Mouse (Mus musculus) CH12.LX (cell line): ENCODE results near the gene Olfr975. TPM values are rescaled to one million over a fixed set of nuclear protein-coding genes. Genes with fewer than 3 reads are reported as not detected.

Experiments
- DNase-seq: peaks from one replicate; pipeline ENCODE4 v3.0.0-alpha.2; 2013; ENCODE audit errors: extremely low read depth
- H3K27ac ChIP-seq: 2 replicates; pipeline ENCODE4 v1.5.1; 2012; ENCODE audit warnings: low read depth, mild to moderate bottlenecking, control low read depth, moderate library complexity; ENCODE audit not compliant: insufficient read depth
- H3K27me3 ChIP-seq: replicated peaks from 2 replicates; pipeline ENCODE3; 2012; ENCODE audit warnings: inconsistent platforms
- H3K36me3 ChIP-seq, 2 experiments: replicated peaks in 1 of 2; 2 replicates each; pipeline versions ENCODE3 to v1.6.1; 2012; ENCODE audit warnings: inconsistent platforms in 1 of 2, low read length in 1 of 2, mild to moderate bottlenecking in 1 of 2, mixed read lengths in 1 of 2, moderate library complexity in 1 of 2; ENCODE audit not compliant: control insufficient read depth in 1 of 2, insufficient read depth in 1 of 2
- H3K4me1 ChIP-seq, 2 experiments: 2 replicates each; pipeline ENCODE4 v1.6.1; 2012; ENCODE audit warnings: inconsistent platforms in 1 of 2, moderate library complexity in 1 of 2; ENCODE audit not compliant: insufficient read depth in 2 of 2, control insufficient read depth in 1 of 2
- H3K4me2 ChIP-seq: 2 replicates; pipeline ENCODE4 v1.6.1; 2012; ENCODE audit warnings: low read depth, mild to moderate bottlenecking, control low read depth; ENCODE audit not compliant: poor library complexity, insufficient read depth, severe bottlenecking
- H3K4me3 ChIP-seq, 3 experiments: fragments of 150-350 bp in 1 of 3; sonication (generic) in 1 of 3; replicated peaks in 1 of 3; 2 replicates each; pipeline versions ENCODE3 to v1.5.1; 2011 to 2012; ENCODE audit warnings: low read depth in 2 of 3, low read length in 2 of 3, mild to moderate bottlenecking in 2 of 3, moderate library complexity in 2 of 3, control low read depth in 1 of 3, improper control_type of control experiment in 1 of 3, inconsistent platforms in 1 of 3, mixed read lengths in 1 of 3; ENCODE audit not compliant: poor library complexity in 1 of 3
- H3K79me2 ChIP-seq: replicated peaks from 2 replicates; pipeline ENCODE4 v1.6.1; 2012; ENCODE audit warnings: mild to moderate bottlenecking, moderate library complexity; ENCODE audit not compliant: control insufficient read depth, poor library complexity, insufficient read depth, severe bottlenecking; ENCODE audit errors: extremely low read depth
- H3K9ac ChIP-seq: 2 replicates; pipeline ENCODE4 v1.6.1; 2012; ENCODE audit warnings: low read depth, mild to moderate bottlenecking, control low read depth, moderate library complexity; ENCODE audit not compliant: insufficient read depth
- H3K9me3 ChIP-seq: replicated peaks from 2 replicates; pipeline ENCODE3; 2012; ENCODE audit warnings: low read length, inconsistent platforms, mixed read lengths
- CHD1 ChIP-seq: IDR thresholded peaks from 2 replicates; pipeline ENCODE4 v1.6.1; 2012; ENCODE audit warnings: low read depth, low read length, improper control_type of control experiment, inconsistent platforms
- CTCF ChIP-seq, 2 experiments: IDR thresholded peaks in 1 of 2; conservative IDR thresholded peaks in 1 of 2; 2 replicates each; pipeline ENCODE4 v1.5.1; 2011 to 2012; ENCODE audit warnings: low read depth in 2 of 2, low read length in 2 of 2, improper control_type of control experiment in 1 of 2, inconsistent platforms in 1 of 2, mild to moderate bottlenecking in 1 of 2, moderate library complexity in 1 of 2
- EP300 ChIP-seq: IDR thresholded peaks from 2 replicates; pipeline ENCODE4 v1.6.1; 2011; ENCODE audit warnings: low read length, improper control_type of control experiment
- ETS1 ChIP-seq: conservative IDR thresholded peaks from 2 replicates; pipeline ENCODE4 v1.6.1; 2012; ENCODE audit warnings: low read depth, mild to moderate bottlenecking, inconsistent platforms, low read length, improper control_type of control experiment, moderate library complexity
- HCFC1 ChIP-seq: IDR thresholded peaks from 2 replicates; pipeline ENCODE4 v1.6.1; 2012; ENCODE audit warnings: low read depth, mild to moderate bottlenecking, inconsistent platforms, low read length, improper control_type of control experiment
- IRF4 ChIP-seq: IDR thresholded peaks from 2 replicates; pipeline ENCODE4 v1.6.1; 2014; ENCODE audit warnings: low read depth, mild to moderate bottlenecking, inconsistent platforms, low read length, improper control_type of control experiment
- JUN ChIP-seq: IDR thresholded peaks from 2 replicates; pipeline ENCODE4 v1.6.1; 2011; ENCODE audit warnings: low read depth, mild to moderate bottlenecking, low read length, improper control_type of control experiment, moderate library complexity; ENCODE audit not compliant: insufficient read depth
- KAT2A ChIP-seq: IDR thresholded peaks from 2 replicates; pipeline ENCODE4 v1.6.1; 2012; ENCODE audit warnings: low read length, improper control_type of control experiment, inconsistent platforms; ENCODE audit not compliant: insufficient replicate concordance
- MYC ChIP-seq: IDR thresholded peaks from 2 replicates; pipeline ENCODE4 v1.6.1; 2011; ENCODE audit warnings: low read depth, mild to moderate bottlenecking, improper control_type of control experiment, low read length
- NELFE ChIP-seq: IDR thresholded peaks from 2 replicates; pipeline ENCODE4 v1.6.1; 2011; ENCODE audit warnings: low read depth, low read length, improper control_type of control experiment
- PAX5 ChIP-seq: IDR thresholded peaks from 2 replicates; pipeline ENCODE4 v1.6.1; 2012; ENCODE audit warnings: low read length, inconsistent platforms, mixed read lengths
- POLR2AphosphoS2 ChIP-seq: IDR thresholded peaks from 2 replicates; pipeline ENCODE4 v1.6.1; 2011; ENCODE audit warnings: low read depth, low read length, improper control_type of control experiment
- RCOR1 ChIP-seq: conservative IDR thresholded peaks from 2 replicates; pipeline ENCODE4 v1.6.1; 2012; ENCODE audit warnings: low read depth, mild to moderate bottlenecking, inconsistent platforms, low read length, improper control_type of control experiment
- SMC3 ChIP-seq: IDR thresholded peaks from 2 replicates; pipeline ENCODE4 v1.6.1; 2011; ENCODE audit warnings: low read depth, low read length, improper control_type of control experiment
- TBP ChIP-seq: conservative IDR thresholded peaks from 2 replicates; pipeline ENCODE4 v1.6.1; 2011; ENCODE audit warnings: low read depth, low read length, improper control_type of control experiment
- TCF12 ChIP-seq: IDR thresholded peaks from 2 replicates; pipeline ENCODE4 v1.6.1; 2014; ENCODE audit warnings: low read depth, mild to moderate bottlenecking, inconsistent platforms, low read length, improper control_type of control experiment
- USF1 ChIP-seq: IDR thresholded peaks from 2 replicates; pipeline ENCODE4 v1.6.1; 2014; ENCODE audit warnings: low read depth, mild to moderate bottlenecking, inconsistent platforms, low read length, improper control_type of control experiment
- ZC3H11A ChIP-seq: IDR thresholded peaks from 2 replicates; pipeline ENCODE4 v1.6.1; 2012; ENCODE audit warnings: low read depth, mild to moderate bottlenecking, inconsistent platforms, low read length, improper control_type of control experiment
- ZKSCAN1 ChIP-seq: IDR thresholded peaks from 2 replicates; pipeline ENCODE4 v1.6.1; 2012; ENCODE audit warnings: low read depth, inconsistent platforms, low read length, improper control_type of control experiment, borderline replicate concordance
- ZNF384 ChIP-seq: IDR thresholded peaks from 2 replicates; pipeline ENCODE4 v1.6.1; 2012; ENCODE audit warnings: low read depth, low read length, improper control_type of control experiment, inconsistent platforms
- dilution Hi-C: fragments of 300-500 bp; cut with MboI; formaldehyde crosslinking; loops from 2 replicates; pipeline ENCODE4 v1.14.3; 2020; ENCODE audit warnings: low sequenced_read_pairs; ENCODE audit not compliant: extremely low pct_unique_long_range_greater_than_20kb, extremely low pct_ligation_motif_present
- in situ Hi-C: fragments of 300-500 bp; cut with MboI; formaldehyde crosslinking; loops from 3 replicates; pipeline ENCODE4 v1.14.3; 2019; ENCODE audit warnings: low sequenced_read_pairs, low pct_ligation_motif_present, low pct_unique_long_range_greater_than_20kb, mixed read lengths
- polyA plus RNA-seq: library from polyadenylated mRNA; unstranded; fragments of >175 nt; gene quantifications from 2 replicates; pipeline ENCODE4 v1.2.1, GENCODE M21; 2012; ENCODE audit warnings: low read depth; ENCODE audit not compliant: insufficient read length
- total RNA-seq, 2 experiments: library from RNA; depleted of rRNA; stranded (reverse); fragments of 300-350 nt in 1 of 2; fragments of >200 nt in 1 of 2; gene quantifications; 2 replicates each; pipeline ENCODE4 v1.2.3; 2012 to 2014

Olfr975 gene
- total and polyA plus RNA-seq, 3 experiments: not detected

GRCm38 (mm10) chr9:39905106-39905505 is 46.7 kb downstream of the Olfr975 start:
- Histone ChIP-seq H3K4me3 (no peak overlapping the region), H3K4me2 (no peak overlapping the region), H3K27me3 (no peaks in the 10 kb centered on the region), H3K36me3 (no peaks in the 10 kb centered on the region), H3K9me3 (no peaks in the 10 kb centered on the region), H3K4me1 (peaks cover 0 to 16% of the 10 kb centered on the region in 2 experiments; a peak in 2 of 4 replicates), H3K9ac (no peak overlapping the region)
- in situ Hi-C loops: no loop called here
- TF ChIP-seq TCF12: no peak
- no peak for TF ChIP-seq CHD1
- TF ChIP-seq MYC: no peak
- TF ChIP-seq PAX5: no peak
- TF ChIP-seq KAT2A: no peak
- no peak for TF ChIP-seq ZNF384
- no peak for TF ChIP-seq ZC3H11A
- no peak for TF ChIP-seq TBP
- no peak for TF ChIP-seq SMC3
- no peak for TF ChIP-seq POLR2AphosphoS2
- no peak for TF ChIP-seq ETS1
- TF ChIP-seq CTCF (conservative IDR thresholded peaks at IDR 0.05 in 1 of 2, IDR thresholded peaks at IDR 0.05 in 1 of 2; ENCODE audit: low read depth in 2 of 2, low read length in 2 of 2): no peak
- TF ChIP-seq USF1: no peak
- no peak for TF ChIP-seq EP300
- no peak for TF ChIP-seq HCFC1
- TF ChIP-seq NELFE: no peak
- TF ChIP-seq RCOR1: no peak
- no peak for TF ChIP-seq ZKSCAN1
- TF ChIP-seq JUN: no peak
- TF ChIP-seq IRF4: no peak
- TF ChIP-seq, all 38 proteins: peak for 0
- Histone ChIP-seq H3K27ac (no peak overlapping the region), H3K79me2 (no peaks in the 10 kb centered on the region)
- dilution Hi-C loops: no loop called here
- DNase-seq: peak; percentile 51

Other genes with a start within 250 kb of the Olfr975 start
Only the 20 nearest of the 23 such genes appear.
- gene Olfr150, start 221.1 kb downstream of the Olfr975 start, total RNA-seq (2012; rRNA removed): not detected in 2 replicates
- gene Olfr150, start 221.1 kb downstream of the Olfr975 start, total RNA-seq (2014; rRNA removed): not detected in 2 replicates
- gene Olfr150, start 221.1 kb downstream of the Olfr975 start, polyA plus RNA-seq: not detected in 2 replicates
- not detected in 2 replicates for gene Olfr967, start 205.8 kb downstream of the Olfr975 start, total RNA-seq (2012; rRNA removed)
- gene Olfr967, start 205.8 kb downstream of the Olfr975 start, total RNA-seq (2014; rRNA removed): not detected in 2 replicates
- not detected in 2 replicates for gene Olfr967, start 205.8 kb downstream of the Olfr975 start, polyA plus RNA-seq
- gene Olfr968, start 168.8 kb downstream of the Olfr975 start, total RNA-seq (2012; rRNA removed): not detected in 2 replicates
- gene Olfr968, start 168.8 kb downstream of the Olfr975 start, total RNA-seq (2014; rRNA removed): not detected in 2 replicates
- not detected in 2 replicates for gene Olfr968, start 168.8 kb downstream of the Olfr975 start, polyA plus RNA-seq
- not detected in 2 replicates for gene Olfr969, start 161.1 kb downstream of the Olfr975 start, total RNA-seq (2012; rRNA removed)
- not detected in 2 replicates for gene Olfr969, start 161.1 kb downstream of the Olfr975 start, total RNA-seq (2014; rRNA removed)
- not detected in 2 replicates for gene Olfr969, start 161.1 kb downstream of the Olfr975 start, polyA plus RNA-seq
- not detected in 2 replicates for gene Olfr970, start 143.2 kb downstream of the Olfr975 start, total RNA-seq (2012; rRNA removed)
- not detected in 2 replicates for gene Olfr970, start 143.2 kb downstream of the Olfr975 start, total RNA-seq (2014; rRNA removed)
- not detected in 2 replicates for gene Olfr970, start 143.2 kb downstream of the Olfr975 start, polyA plus RNA-seq
- gene Olfr971, start 115.2 kb downstream of the Olfr975 start, total RNA-seq (2012; rRNA removed): not detected in 2 replicates
- gene Olfr971, start 115.2 kb downstream of the Olfr975 start, total RNA-seq (2014; rRNA removed): not detected in 2 replicates
- gene Olfr971, start 115.2 kb downstream of the Olfr975 start, polyA plus RNA-seq: not detected in 2 replicates
- gene Olfr972, start 85.6 kb downstream of the Olfr975 start, total RNA-seq (2012; rRNA removed): not detected in 2 replicates
- not detected in 2 replicates for gene Olfr972, start 85.6 kb downstream of the Olfr975 start, total RNA-seq (2014; rRNA removed)
- gene Olfr972, start 85.6 kb downstream of the Olfr975 start, polyA plus RNA-seq: not detected in 2 replicates
- gene Olfr229, start 44.7 kb downstream of the Olfr975 start, total RNA-seq (2012; rRNA removed): not detected in 2 replicates
- gene Olfr229, start 44.7 kb downstream of the Olfr975 start, total RNA-seq (2014; rRNA removed): not detected in 2 replicates
- not detected in 2 replicates for gene Olfr229, start 44.7 kb downstream of the Olfr975 start, polyA plus RNA-seq
- gene Olfr974, start 14.5 kb downstream of the Olfr975 start, total RNA-seq (2012; rRNA removed): not detected in 2 replicates
- gene Olfr974, start 14.5 kb downstream of the Olfr975 start, total RNA-seq (2014; rRNA removed): not detected in 2 replicates
- gene Olfr974, start 14.5 kb downstream of the Olfr975 start, polyA plus RNA-seq: not detected in 2 replicates
- gene Olfr976, start 9.1 kb upstream of the Olfr975 start, total RNA-seq (2012; rRNA removed): not detected in 2 replicates
- gene Olfr976, start 9.1 kb upstream of the Olfr975 start, total RNA-seq (2014; rRNA removed): not detected in 2 replicates
- not detected in 2 replicates for gene Olfr976, start 9.1 kb upstream of the Olfr975 start, polyA plus RNA-seq
- not detected in 2 replicates for gene Olfr978, start 40.1 kb upstream of the Olfr975 start, total RNA-seq (2012; rRNA removed)
- gene Olfr978, start 40.1 kb upstream of the Olfr975 start, total RNA-seq (2014; rRNA removed): not detected in 2 replicates
- not detected in 2 replicates for gene Olfr978, start 40.1 kb upstream of the Olfr975 start, polyA plus RNA-seq
- not detected in 2 replicates for gene Olfr979, start 51.4 kb upstream of the Olfr975 start, total RNA-seq (2012; rRNA removed)
- gene Olfr979, start 51.4 kb upstream of the Olfr975 start, total RNA-seq (2014; rRNA removed): not detected in 2 replicates
- not detected in 2 replicates for gene Olfr979, start 51.4 kb upstream of the Olfr975 start, polyA plus RNA-seq
- gene Olfr980, start 57.5 kb upstream of the Olfr975 start, total RNA-seq (2012; rRNA removed): not detected in 2 replicates
- not detected in 2 replicates for gene Olfr980, start 57.5 kb upstream of the Olfr975 start, total RNA-seq (2014; rRNA removed)
- not detected in 2 replicates for gene Olfr980, start 57.5 kb upstream of the Olfr975 start, polyA plus RNA-seq
- gene Olfr981, start 69.4 kb upstream of the Olfr975 start, total RNA-seq (2012; rRNA removed): not detected in 2 replicates
- not detected in 2 replicates for gene Olfr981, start 69.4 kb upstream of the Olfr975 start, total RNA-seq (2014; rRNA removed)
- gene Olfr981, start 69.4 kb upstream of the Olfr975 start, polyA plus RNA-seq: not detected in 2 replicates
- gene Olfr982, start 121.8 kb upstream of the Olfr975 start, total RNA-seq (2012; rRNA removed): not detected in 2 replicates
- gene Olfr982, start 121.8 kb upstream of the Olfr975 start, total RNA-seq (2014; rRNA removed): not detected in 2 replicates
- 0.09 TPM in 1 of 2 replicates, not detected in the other for gene Olfr982, start 121.8 kb upstream of the Olfr975 start, polyA plus RNA-seq
- gene Olfr983, start 141.5 kb upstream of the Olfr975 start, total RNA-seq (2012; rRNA removed): not detected in 2 replicates
- gene Olfr983, start 141.5 kb upstream of the Olfr975 start, total RNA-seq (2014; rRNA removed): not detected in 2 replicates
- gene Olfr983, start 141.5 kb upstream of the Olfr975 start, polyA plus RNA-seq: not detected in 2 replicates
- not detected in 2 replicates for gene Olfr984, start 162.2 kb upstream of the Olfr975 start, total RNA-seq (2012; rRNA removed)
- not detected in 2 replicates for gene Olfr984, start 162.2 kb upstream of the Olfr975 start, total RNA-seq (2014; rRNA removed)
- gene Olfr984, start 162.2 kb upstream of the Olfr975 start, polyA plus RNA-seq: not detected in 2 replicates
- not detected in 2 replicates for gene Olfr985, start 178.1 kb upstream of the Olfr975 start, total RNA-seq (2012; rRNA removed)
- not detected in 2 replicates for gene Olfr985, start 178.1 kb upstream of the Olfr975 start, total RNA-seq (2014; rRNA removed)
- gene Olfr985, start 178.1 kb upstream of the Olfr975 start, polyA plus RNA-seq: not detected in 2 replicates
- not detected in 2 replicates for gene Tmem225, start 196.1 kb upstream of the Olfr975 start, total RNA-seq (2012; rRNA removed)
- not detected in 2 replicates for gene Tmem225, start 196.1 kb upstream of the Olfr975 start, total RNA-seq (2014; rRNA removed)
- not detected in 2 replicates for gene Tmem225, start 196.1 kb upstream of the Olfr975 start, polyA plus RNA-seq
- gene Olfr986, start 228.9 kb upstream of the Olfr975 start, total RNA-seq (2012; rRNA removed): 0.04 and 0.08 TPM in 2 replicates
- not detected in 2 replicates for gene Olfr986, start 228.9 kb upstream of the Olfr975 start, total RNA-seq (2014; rRNA removed)
- 0.08 TPM in 1 of 2 replicates, not detected in the other for gene Olfr986, start 228.9 kb upstream of the Olfr975 start, polyA plus RNA-seq